Mouse (Mus musculus) thymus, adult 2 months (tissue): ENCODE data around the gene Bhlhe23.

ENCODE experiments used
- CTCF ChIP-seq: fragments of 200-500 bp; IDR thresholded peaks from 2 replicates; pipeline ENCODE4 v1.5.1; 2012; ENCODE audit warnings: mild to moderate bottlenecking, control low read depth, low read length, moderate library complexity, borderline replicate concordance; ENCODE audit not compliant: control insufficient read depth, poor library complexity, insufficient read depth; ENCODE audit errors: extremely low read depth
- POLR2A ChIP-seq: fragments of 200-500 bp; IDR thresholded peaks from 2 replicates; pipeline ENCODE4 v1.6.1; 2012; ENCODE audit warnings: mild to moderate bottlenecking, low read length, control low read depth, moderate library complexity; ENCODE audit not compliant: control insufficient read depth, poor library complexity, insufficient read depth; ENCODE audit errors: extremely low read depth

- TF ChIP-seq POLR2A = no peak
- TF ChIP-seq CTCF = no peak
Measured at GRCm38 (mm10) chr2:180724585-180725413, 51.9 kb downstream of the Bhlhe23 start, which contains the start of gene Slc17a9.
